Mouse (Mus musculus) forebrain, embryonic 12.5 days (tissue): ENCODE data around the gene Zic4. TPM values are rescaled to one million over a fixed set of nuclear protein-coding genes. Genes with fewer than 3 reads are reported as not detected.

ENCODE experiments used
- ATAC-seq: fragments of 200-750 bp; cut with Nextera tagmentation; 2 replicates; pipeline ENCODE4 v1.8.0; 2017; ENCODE audit warnings: moderate TSS enrichment; ENCODE audit not compliant: low FRiP score
- H3K27ac ChIP-seq: fragments of 300-500 bp; sonication (generic); 2 replicates; pipeline ENCODE4 v1.5.1; 2016; ENCODE audit warnings: mild to moderate bottlenecking
- H3K27me3 ChIP-seq: fragments of 300-500 bp; sonication (generic); 2 replicates; pipeline ENCODE4 v1.6.1; 2016; ENCODE audit warnings: mild to moderate bottlenecking
- H3K36me3 ChIP-seq: fragments of 300-500 bp; sonication (generic); replicated peaks from 2 replicates; pipeline ENCODE4 v1.6.1; 2016; ENCODE audit warnings: mild to moderate bottlenecking
- H3K4me1 ChIP-seq: fragments of 300-500 bp; sonication (generic); 2 replicates; pipeline ENCODE4 v1.6.1; 2016
- H3K4me2 ChIP-seq: fragments of 300-500 bp; sonication (generic); 2 replicates; pipeline ENCODE4 v1.6.1; 2016; ENCODE audit warnings: mild to moderate bottlenecking, moderate library complexity
- H3K4me3 ChIP-seq: fragments of 300-500 bp; sonication (generic); replicated peaks from 2 replicates; pipeline ENCODE4 v1.5.1; 2016; ENCODE audit warnings: mild to moderate bottlenecking
- H3K9ac ChIP-seq: fragments of 300-500 bp; sonication (generic); 2 replicates; pipeline ENCODE4 v1.6.1; 2016; ENCODE audit warnings: mild to moderate bottlenecking
- H3K9me3 ChIP-seq: fragments of 300-500 bp; sonication (generic); 2 replicates; pipeline ENCODE4 v1.6.1; 2016
- WGBS: fragments of 180-500 bp; shearing (Covaris S2); methylation state at CpG from one replicate; pipeline ENCODE4 v1.1.7; 2016; 5-methylcytosine and 5-hydroxymethylcytosine counted together
- polyA plus RNA-seq: library from polyadenylated mRNA; unstranded; fragments of >200 nt; fragmentation: Nextera tagmentation; extraction: Ambion mirVana; gene quantifications from 2 replicates; pipeline ENCODE4 v1.2.1, GENCODE M21; 2016

Zic4 gene
- polyA plus RNA-seq, 1 experiment from 2014 or later, result 56.4 TPM

GRCm38 (mm10) chr9:91384136-91384500, 21.9 kb downstream of the Zic4 start:
- H3K27ac ChIP-seq, result peak overlapping the region; percentile 94
- WGBS, result 1% methylated on average over 30 of the region's 30 CpGs
- H3K4me1 ChIP-seq, result peaks cover 55% of the 10 kb centered on the region

GRCm38 (mm10) chr9:91384693-91385560, 22.7 kb downstream of the Zic4 start:
- Histone ChIP-seq H3K4me2 (peak overlapping the region; percentile 81), H3K4me1 (peaks cover 54% of the 10 kb centered on the region), H3K27ac (peak overlapping the region; percentile 94), H3K36me3 (no peaks in the 10 kb centered on the region), H3K9ac (peak overlapping the region; percentile 89; the same call in 1 of the 2 replicates), H3K9me3 (no peaks in the 10 kb centered on the region), H3K27me3 (peaks cover 80% of the 10 kb centered on the region), H3K4me3 (peak overlapping the region; percentile 57)
- whole genome bisulfite sequencing, result 9% methylated on average over 4 of the region's 4 CpGs
- ATAC-seq, result no peak

More at GRCm38 (mm10) chr9:91384136-91384500, 21.9 kb downstream of the Zic4 start:
- Histone ChIP-seq H3K9ac (peak overlapping the region; percentile 89), H3K27me3 (peaks cover 80% of the 10 kb centered on the region), H3K36me3 (no peaks in the 10 kb centered on the region), H3K4me2 (peak overlapping the region; percentile 81), H3K9me3 (no peaks in the 10 kb centered on the region), H3K4me3 (peak overlapping the region; percentile 57)
- ATAC-seq, result peak; percentile 66

GRCm38 (mm10) chr9:91385561-91386430, 23.6 kb downstream of the Zic4 start:
- Histone ChIP-seq H3K9me3 (no peaks in the 10 kb centered on the region), H3K27ac (peak overlapping the region; percentile 94), H3K4me3 (no peak overlapping the region), H3K4me1 (peaks cover 49% of the 10 kb centered on the region), H3K4me2 (peak overlapping the region; percentile 81), H3K27me3 (peaks cover 82% of the 10 kb centered on the region), H3K36me3 (no peaks in the 10 kb centered on the region), H3K9ac (no peak overlapping the region)
- 2% methylated on average over 8 of the region's 8 CpGs for WGBS
- ATAC-seq, result no peak

- Histone ChIP-seq H3K4me3 (peak overlapping the region; percentile 21), H3K9me3 (no peaks in the 10 kb centered on the region), H3K9ac (0 out of 2 replicates have a peak overlapping the region, but pooled peaks have one; percentile 40), H3K4me1 (peaks cover 46% of the 10 kb centered on the region), H3K27me3 (peaks cover 84% of the 10 kb centered on the region), H3K4me2 (peak overlapping the region; percentile 46), H3K27ac (peak overlapping the region; percentile 94), H3K36me3 (no peaks in the 10 kb centered on the region)
- WGBS, result 1% methylated on average over 17 of the region's 17 CpGs
- peak; percentile 16; the same call in 1 of the 2 replicates for ATAC-seq
Observed at GRCm38 (mm10) chr9:91386502-91386890, 24.3 kb downstream of the Zic4 start.

GRCm38 (mm10) chr9:91386891-91387739, 24.9 kb downstream of the Zic4 start:
- WGBS, result under 1% methylated on average over 31 of the region's 31 CpGs
- peak overlapping the region; percentile 40; the same call in 1 of the 2 replicates for H3K9ac ChIP-seq
- H3K27me3 ChIP-seq, result peaks cover 85% of the 10 kb centered on the region
- peak overlapping the region; percentile 46 for H3K4me2 ChIP-seq
- H3K27ac ChIP-seq, result peak overlapping the region; percentile 94
- H3K9me3 ChIP-seq, result no peaks in the 10 kb centered on the region
- H3K4me3 ChIP-seq, result peak overlapping the region; percentile 21
- peak; percentile 40 for ATAC-seq
- H3K36me3 ChIP-seq, result no peaks in the 10 kb centered on the region
- H3K4me1 ChIP-seq, result peaks cover 41% of the 10 kb centered on the region

- WGBS, result under 1% methylated on average over 5 of the region's 5 CpGs
- Histone ChIP-seq H3K4me2 (peak overlapping the region; percentile 46), H3K9ac (no peak overlapping the region), H3K4me1 (peaks cover 36% of the 10 kb centered on the region), H3K27me3 (peaks cover 84% of the 10 kb centered on the region), H3K36me3 (no peaks in the 10 kb centered on the region), H3K9me3 (no peaks in the 10 kb centered on the region), H3K4me3 (0 out of 2 replicates have a peak overlapping the region, but pooled peaks have one; percentile 21), H3K27ac (peak overlapping the region; percentile 94)
- ATAC-seq, result no peak
Observed at GRCm38 (mm10) chr9:91387740-91388080, 25.5 kb downstream of the Zic4 start.

- H3K36me3 ChIP-seq, result no peaks in the 10 kb centered on the region
- H3K9me3 ChIP-seq, result no peaks in the 10 kb centered on the region
- H3K27ac ChIP-seq, result 0 out of 2 replicates have a peak overlapping the region, but pooled peaks have one; percentile 36
- H3K27me3 ChIP-seq, result peaks cover 82% of the 10 kb centered on the region
- no peak for ATAC-seq
- H3K4me3 ChIP-seq, result no peak overlapping the region
- H3K4me1 ChIP-seq, result peaks cover 35% of the 10 kb centered on the region
- H3K4me2 ChIP-seq, result no peak overlapping the region
- no peak overlapping the region for H3K9ac ChIP-seq
- 2% methylated on average over 4 of the region's 4 CpGs for WGBS
Observed at GRCm38 (mm10) chr9:91388173-91388572, 26.0 kb downstream of the Zic4 start.

- peak overlapping the region; percentile 47 for H3K27ac ChIP-seq
- 0 out of 2 replicates have a peak overlapping the region, but pooled peaks have one; percentile 2 for H3K4me2 ChIP-seq
- peaks cover 86% of the 10 kb centered on the region for H3K27me3 ChIP-seq
- under 1% methylated on average over 8 of the region's 8 CpGs for WGBS
- H3K9ac ChIP-seq, result no peak overlapping the region
- 0 out of 2 replicates have a peak, but pooled peaks have one; percentile 15 for ATAC-seq
- H3K4me1 ChIP-seq, result peaks cover 16% of the 10 kb centered on the region
- no peak overlapping the region for H3K4me3 ChIP-seq
- no peaks in the 10 kb centered on the region for H3K36me3 ChIP-seq
- no peaks in the 10 kb centered on the region for H3K9me3 ChIP-seq
Observed at GRCm38 (mm10) chr9:91393376-91394068, 31.3 kb downstream of the Zic4 start.

GRCm38 (mm10) chr9:91394211-91394646, 32.0 kb downstream of the Zic4 start:
- Histone ChIP-seq H3K27me3 (peaks cover 89% of the 10 kb centered on the region), H3K9ac (no peak overlapping the region), H3K27ac (peak overlapping the region; percentile 47), H3K4me3 (no peak overlapping the region), H3K4me1 (peaks cover 16% of the 10 kb centered on the region), H3K4me2 (peak overlapping the region; percentile 8; the same call in 1 of the 2 replicates), H3K9me3 (no peaks in the 10 kb centered on the region), H3K36me3 (no peaks in the 10 kb centered on the region)
- 2% methylated on average over 14 of the region's 14 CpGs for WGBS
- peak; percentile 42; the same call in 1 of the 2 replicates for ATAC-seq

- no peaks in the 10 kb centered on the region for H3K9me3 ChIP-seq
- H3K27me3 ChIP-seq, result peaks cover 89% of the 10 kb centered on the region
- peak overlapping the region; percentile 8 for H3K4me2 ChIP-seq
- no peaks in the 10 kb centered on the region for H3K36me3 ChIP-seq
- H3K9ac ChIP-seq, result peak overlapping the region; percentile 8; the same call in 1 of the 2 replicates
- peaks cover 16% of the 10 kb centered on the region for H3K4me1 ChIP-seq
- no peak for ATAC-seq
- WGBS, result 3% methylated on average over 14 of the region's 14 CpGs
- H3K27ac ChIP-seq, result peak overlapping the region; percentile 47
- no peak overlapping the region for H3K4me3 ChIP-seq
Observed at GRCm38 (mm10) chr9:91395066-91395772, 33.0 kb downstream of the Zic4 start.
